Mouse (Mus musculus) heart, adult 2 months (tissue): ENCODE measurements around the gene Xirp2. TPM values are rescaled to one million over a fixed set of nuclear protein-coding genes. Genes with fewer than 3 reads are reported as not detected.

Experiments used
- DNase-seq, 2 experiments: peaks; one replicate each; pipeline ENCODE4 v3.0.0; 2021
- H3K27ac ChIP-seq: fragments of 200-600 bp; 2 replicates; pipeline ENCODE4 v1.8.1; 2022
- H3K27me3 ChIP-seq: fragments of 200-500 bp; 2 replicates; pipeline ENCODE4 v1.6.1; 2012; ENCODE audit warnings: mild to moderate bottlenecking, low read length, inconsistent platforms, mixed read lengths; ENCODE audit not compliant: control insufficient read depth, insufficient read depth
- H3K36me3 ChIP-seq: fragments of 200-500 bp; 2 replicates; pipeline ENCODE4 v1.6.1; 2012; ENCODE audit warnings: low read length, inconsistent platforms; ENCODE audit not compliant: control insufficient read depth, insufficient read depth
- H3K4me1 ChIP-seq: fragments of 200-500 bp; 2 replicates; pipeline ENCODE4 v1.6.1; 2011; ENCODE audit warnings: low read length; ENCODE audit not compliant: control insufficient read depth, insufficient read depth
- H3K4me3 ChIP-seq: fragments of 200-600 bp; 2 replicates; pipeline ENCODE4 v1.8.1; 2022
- H3K79me2 ChIP-seq: fragments of 200-500 bp; replicated peaks from 2 replicates; pipeline ENCODE4 v1.6.1; 2012; ENCODE audit warnings: mild to moderate bottlenecking, inconsistent platforms, low read length, moderate library complexity, mixed read lengths; ENCODE audit not compliant: control insufficient read depth, insufficient read depth
- H3K9ac ChIP-seq: fragments of 200-500 bp; 2 replicates; pipeline ENCODE4 v1.6.1; 2012; ENCODE audit warnings: low read depth, mild to moderate bottlenecking, control low read depth, inconsistent platforms, low read length, mixed read lengths
- CTCF ChIP-seq: fragments of 200-600 bp; IDR thresholded peaks from 2 replicates; pipeline ENCODE4 v1.8.1; 2022; ENCODE audit warnings: antibody characterized with exemption, mild to moderate bottlenecking, moderate library complexity
- EP300 ChIP-seq: fragments of 200-500 bp; IDR thresholded peaks from 2 replicates; pipeline ENCODE4 v1.6.1; 2011; ENCODE audit warnings: low read depth, low read length, control low read depth; ENCODE audit not compliant: insufficient read depth
- POLR2A ChIP-seq: fragments of 200-500 bp; IDR thresholded peaks from 2 replicates; pipeline ENCODE4 v1.6.1; 2011; ENCODE audit warnings: mild to moderate bottlenecking, low read depth, low read length, control low read depth; ENCODE audit not compliant: insufficient read depth
- WGBS: fragments of 180-500 bp; shearing (Covaris S2); methylation state at CpG from one replicate; pipeline ENCODE4 v1.1.7; 2018; 5-methylcytosine and 5-hydroxymethylcytosine counted together
- intact Hi-C: fragments of 180-260 bp; cut with DNase I; formaldehyde crosslinking; loops from one replicate; pipeline ENCODE4 v1.15.1; 2025
- polyA plus RNA-seq: library from polyadenylated mRNA; depleted of rRNA; stranded (reverse); fragments of >200 nt; gene quantifications from 2 replicates; pipeline ENCODE4 v1.2.3, GENCODE M21; 2012
- total RNA-seq, 2 experiments: library from RNA; stranded (reverse); gene quantifications; 2 replicates each; pipeline ENCODE4 v1.2.3; 2021

The Xirp2 gene
- total and polyA plus RNA-seq, 3 experiments: 13.6 to 321 (median 268) TPM

DNA sequence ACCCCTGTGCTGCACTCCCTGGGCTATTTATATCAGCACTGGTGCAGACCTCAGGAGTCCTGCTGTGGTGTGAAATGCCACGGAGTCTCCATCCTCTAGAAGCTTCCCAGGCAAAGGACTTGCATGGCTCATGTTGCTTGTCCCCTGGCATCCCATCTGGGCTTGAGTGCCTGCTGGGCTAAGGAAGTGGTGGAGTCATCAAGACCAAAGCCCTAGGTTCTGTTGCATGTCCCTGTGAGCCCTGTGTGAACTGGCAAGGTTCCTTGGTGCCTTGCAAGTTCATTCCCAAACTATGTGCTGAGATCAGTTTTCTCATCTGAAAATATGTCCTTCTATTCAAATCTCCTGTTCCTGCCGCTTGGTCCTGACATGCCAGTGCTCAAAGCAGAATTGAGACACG is 35.2 kb downstream of the Xirp2 start:
- no peak for TF ChIP-seq CTCF
- TF ChIP-seq EP300: no peak
- H3K4me1 ChIP-seq: no peaks in the 10 kb centered on the region; the same call in 1 of the 2 replicates
- H3K27ac ChIP-seq: peak overlapping the region; percentile 15; the same call in 1 of the 2 replicates
- H3K79me2 ChIP-seq: no peaks in the 10 kb centered on the region
- 45% methylated on average over 3 of the region's 3 CpGs for WGBS
- H3K4me3 ChIP-seq: no peak overlapping the region
- H3K9ac ChIP-seq: no peak overlapping the region
- H3K27me3 ChIP-seq: no peaks in the 10 kb centered on the region
- DNase-seq: peak in 1 of 2 experiments; percentile 30
- intact Hi-C loops: no loop called here
- no peaks in the 10 kb centered on the region for H3K36me3 ChIP-seq

DNA sequence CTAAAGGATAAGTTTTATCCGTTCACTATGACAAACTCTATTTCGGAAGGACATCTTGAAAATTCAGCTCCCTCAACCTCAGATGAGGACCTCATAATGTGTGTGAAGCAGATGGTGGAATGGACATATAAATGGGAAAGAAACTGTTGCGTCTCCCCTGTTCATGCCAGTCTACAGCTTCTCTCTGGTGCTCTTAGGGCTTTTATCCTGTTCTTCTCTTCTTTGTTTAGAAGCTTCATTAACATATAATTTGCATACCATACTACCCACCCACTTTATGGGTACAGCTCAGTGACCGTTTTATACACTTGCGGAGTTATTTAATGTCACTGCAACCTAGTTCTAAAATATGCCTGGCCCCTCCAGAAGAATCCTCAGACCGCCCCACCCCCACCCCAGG is 40.9 kb downstream of the Xirp2 start:
- H3K4me3 ChIP-seq: no peak overlapping the region
- H3K27me3 ChIP-seq: no peaks in the 10 kb centered on the region
- H3K79me2 ChIP-seq: no peaks in the 10 kb centered on the region
- no peaks in the 10 kb centered on the region for H3K4me1 ChIP-seq
- WGBS: 85% methylated on average over 6 of the region's 6 CpGs
- TF ChIP-seq EP300 (no peak), POLR2A (no peak), CTCF (no peak)
- intact Hi-C loops: no loop called here
- no peak overlapping the region for H3K9ac ChIP-seq
- H3K36me3 ChIP-seq: no peaks in the 10 kb centered on the region
- no peak for DNase-seq
- H3K27ac ChIP-seq: no peak overlapping the region

DNA sequence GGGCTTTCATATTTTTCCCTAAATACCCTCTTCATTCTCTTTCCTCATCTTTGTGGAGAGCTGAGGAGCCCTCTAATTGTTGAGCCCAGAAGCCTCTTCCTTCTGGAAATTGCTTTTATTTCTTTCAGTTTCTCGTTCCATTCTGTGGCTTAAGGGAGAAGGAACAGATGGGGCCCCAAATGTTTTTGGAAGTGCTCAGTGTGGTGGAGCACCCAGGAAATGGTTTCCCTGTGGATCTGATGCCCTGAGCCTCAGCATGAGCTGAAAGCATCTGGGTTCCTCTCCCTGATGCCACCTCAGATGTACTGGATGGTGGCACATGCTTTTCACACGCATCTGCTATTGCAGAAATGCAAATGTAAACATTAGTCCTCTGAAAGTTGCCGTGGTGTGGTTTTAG is 41.4 kb downstream of the Xirp2 start:
- no peak overlapping the region for H3K27ac ChIP-seq
- no peak overlapping the region for H3K4me3 ChIP-seq
- TF ChIP-seq POLR2A: no peak
- TF ChIP-seq CTCF: no peak
- TF ChIP-seq EP300: no peak
- no peak for DNase-seq
- H3K4me1 ChIP-seq: no peaks in the 10 kb centered on the region
- H3K9ac ChIP-seq: no peak overlapping the region
- H3K27me3 ChIP-seq: no peaks in the 10 kb centered on the region
- intact Hi-C loops: no loop called here
- no peaks in the 10 kb centered on the region for H3K79me2 ChIP-seq
- WGBS: 62% methylated on average over 3 of the region's 3 CpGs
- no peaks in the 10 kb centered on the region for H3K36me3 ChIP-seq

DNA sequence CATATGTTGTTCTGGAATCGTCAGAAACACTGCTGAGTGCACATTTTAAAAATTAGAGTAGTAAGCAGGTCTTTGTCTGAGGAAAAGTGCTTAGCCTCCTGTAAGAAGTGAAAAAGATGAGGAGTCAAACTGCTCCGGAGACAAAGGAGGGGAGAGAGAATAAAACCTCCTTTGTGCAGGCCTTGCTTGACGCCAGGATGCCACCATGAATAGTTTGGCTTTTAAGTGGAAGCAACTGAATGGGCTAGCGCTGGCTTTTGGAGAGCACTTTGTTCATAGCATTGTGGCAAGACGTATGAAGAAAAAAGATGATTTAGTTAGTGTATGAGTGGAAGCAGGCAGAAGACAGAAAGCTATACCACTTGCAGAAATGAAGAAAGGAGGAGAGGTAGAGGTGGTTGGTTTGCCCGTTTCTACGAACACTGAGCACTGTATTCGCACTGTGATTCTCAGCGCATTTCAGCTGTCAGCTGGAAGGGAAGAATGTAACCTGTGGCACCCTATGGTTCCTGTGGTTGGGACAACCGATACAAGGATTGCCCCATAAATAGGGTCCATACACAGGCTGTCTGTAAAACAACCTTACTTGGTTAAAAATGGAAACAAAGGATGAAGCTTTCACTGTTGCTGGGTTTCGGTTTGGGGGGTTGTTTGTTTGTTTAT is 42.8 kb downstream of the Xirp2 start:
- Histone ChIP-seq H3K36me3 (no peaks in the 10 kb centered on the region), H3K27me3 (no peaks in the 10 kb centered on the region), H3K4me1 (no peaks in the 10 kb centered on the region; the same call in 1 of the 2 replicates), H3K79me2 (no peaks in the 10 kb centered on the region), H3K9ac (no peak overlapping the region), H3K27ac (no peak overlapping the region), H3K4me3 (no peak overlapping the region)
- DNase-seq: no peak
- WGBS: 83% methylated on average over 11 of the region's 11 CpGs
- intact Hi-C loops: no loop called here
- TF ChIP-seq CTCF (no peak), EP300 (no peak)

DNA sequence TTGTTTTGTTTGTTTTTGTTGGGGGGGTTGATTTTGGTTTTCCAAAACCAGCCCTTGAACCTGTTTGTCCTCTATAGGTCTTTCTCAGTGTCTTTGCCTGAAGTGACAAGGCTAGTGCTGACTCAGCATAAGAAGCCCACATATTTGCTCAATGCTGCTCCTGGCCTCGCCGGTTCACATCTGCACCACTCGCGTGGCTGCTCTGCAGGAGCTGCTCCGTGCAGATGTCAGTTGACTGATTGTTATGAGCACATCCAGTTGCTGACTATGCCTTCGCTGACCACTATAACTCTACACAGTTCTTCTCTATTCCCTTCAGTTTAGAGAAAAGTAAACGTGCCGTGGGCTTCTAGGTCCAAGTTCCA is 43.3 kb downstream of the Xirp2 start:
- Histone ChIP-seq H3K4me1 (no peaks in the 10 kb centered on the region; the same call in 1 of the 2 replicates), H3K36me3 (no peaks in the 10 kb centered on the region), H3K27me3 (no peaks in the 10 kb centered on the region), H3K9ac (no peak overlapping the region), H3K27ac (no peak overlapping the region), H3K79me2 (no peaks in the 10 kb centered on the region), H3K4me3 (no peak overlapping the region)
- DNase-seq: no peak
- TF ChIP-seq CTCF (no peak), POLR2A (no peak), EP300 (no peak)
- intact Hi-C loops: no loop called here
- 83% methylated on average over 8 of the region's 8 CpGs for WGBS

DNA sequence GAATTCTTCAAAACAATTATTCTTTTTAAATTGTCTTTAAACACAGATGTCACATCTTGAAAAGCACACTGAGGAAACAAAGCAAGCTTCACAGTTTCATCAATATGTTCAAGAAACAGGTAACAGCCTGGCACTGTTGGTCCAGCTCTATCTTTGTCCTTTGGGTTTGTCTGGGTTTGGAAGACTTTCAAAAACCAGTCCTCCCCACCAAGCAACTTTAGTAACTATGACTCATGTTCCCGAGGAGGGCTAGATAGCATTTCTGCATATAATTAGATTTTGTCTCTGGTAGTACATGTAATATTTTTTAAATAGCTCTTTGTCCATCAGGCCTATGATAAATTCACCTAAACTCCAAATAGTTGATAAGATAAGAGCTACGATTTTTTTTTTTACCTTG is 59.7 kb downstream of the Xirp2 start:
- no peaks in the 10 kb centered on the region for H3K27me3 ChIP-seq
- H3K36me3 ChIP-seq: peaks cover 3% of the 10 kb centered on the region
- H3K4me1 ChIP-seq: no peaks in the 10 kb centered on the region; the same call in none of the 2 replicates
- TF ChIP-seq CTCF: no peak
- TF ChIP-seq EP300: no peak
- TF ChIP-seq POLR2A: no peak
- DNase-seq: peak in 1 of 2 experiments; percentile 8
- peak overlapping the region; percentile 83 for H3K27ac ChIP-seq
- no peaks in the 10 kb centered on the region for H3K79me2 ChIP-seq
- no peak overlapping the region for H3K9ac ChIP-seq
- H3K4me3 ChIP-seq: no peak overlapping the region
- intact Hi-C loops: loop anchor here (5.0 kb wide), 1 partner anchor 58 kb away; the partner anchor contains the start of gene Xirp2
- 10% methylated on average over 2 of the region's 2 CpGs for WGBS
